Mouse (Mus musculus) urinary bladder, adult 2 months (tissue): ENCODE results near the gene Gm28557. TPM values are rescaled to one million over a fixed set of nuclear protein-coding genes. Genes with fewer than 3 reads are reported as not detected.
"Not testable (repeated sequence)": the region's sequence is repeated elsewhere in the genome, so short reads cannot be mapped to it uniquely, and the experiment has no call there.

Experiments
- DNase-seq: peaks from one replicate; pipeline ENCODE4 v3.0.0; 2022; ENCODE audit warnings: low spot score
- polyA plus RNA-seq: library from polyadenylated mRNA; depleted of rRNA; stranded (reverse); fragments of >200 nt; gene quantifications from 2 replicates; pipeline ENCODE4 v1.2.3, GENCODE M21; 2012; rRNA removed

Gm28557 gene
- polyA plus RNA-seq, result 4.8 and 6.3 TPM in 2 replicates

DNA sequence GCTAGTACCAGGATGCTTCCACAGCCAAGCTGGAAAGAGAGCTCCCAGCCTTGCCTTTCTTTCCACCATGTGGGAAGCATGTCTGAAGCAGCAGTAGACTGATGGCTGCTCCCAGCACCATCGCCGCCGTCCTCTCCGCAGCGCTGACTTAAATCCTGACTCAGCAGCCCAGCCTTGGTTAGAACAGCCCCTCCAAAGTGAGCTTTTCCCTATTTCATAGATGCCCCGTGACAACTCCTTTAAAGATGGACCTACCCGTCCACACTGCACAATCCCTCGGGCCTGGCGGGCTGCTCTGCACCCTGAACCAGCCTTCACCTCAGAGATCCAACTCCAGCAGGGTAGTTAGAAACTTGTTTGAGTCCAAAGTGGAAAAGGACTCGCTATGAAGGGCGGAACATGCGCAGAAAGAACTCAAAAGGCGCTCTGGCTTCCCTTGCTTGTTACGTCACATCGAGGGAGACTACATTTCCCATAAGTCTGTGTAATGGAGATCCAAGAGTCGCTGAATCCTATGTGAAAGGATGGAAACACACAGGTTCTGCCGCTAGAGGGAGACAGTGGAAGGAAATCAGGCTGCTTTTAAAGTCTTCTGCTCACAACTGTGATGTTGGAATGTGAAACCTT, at the start of gene Gm28557:
TSS of gene Gm28557 (minus strand) at position 411 of the 627 bp plus-strand sequence.
- peak; percentile 56 for DNase-seq

DNA sequence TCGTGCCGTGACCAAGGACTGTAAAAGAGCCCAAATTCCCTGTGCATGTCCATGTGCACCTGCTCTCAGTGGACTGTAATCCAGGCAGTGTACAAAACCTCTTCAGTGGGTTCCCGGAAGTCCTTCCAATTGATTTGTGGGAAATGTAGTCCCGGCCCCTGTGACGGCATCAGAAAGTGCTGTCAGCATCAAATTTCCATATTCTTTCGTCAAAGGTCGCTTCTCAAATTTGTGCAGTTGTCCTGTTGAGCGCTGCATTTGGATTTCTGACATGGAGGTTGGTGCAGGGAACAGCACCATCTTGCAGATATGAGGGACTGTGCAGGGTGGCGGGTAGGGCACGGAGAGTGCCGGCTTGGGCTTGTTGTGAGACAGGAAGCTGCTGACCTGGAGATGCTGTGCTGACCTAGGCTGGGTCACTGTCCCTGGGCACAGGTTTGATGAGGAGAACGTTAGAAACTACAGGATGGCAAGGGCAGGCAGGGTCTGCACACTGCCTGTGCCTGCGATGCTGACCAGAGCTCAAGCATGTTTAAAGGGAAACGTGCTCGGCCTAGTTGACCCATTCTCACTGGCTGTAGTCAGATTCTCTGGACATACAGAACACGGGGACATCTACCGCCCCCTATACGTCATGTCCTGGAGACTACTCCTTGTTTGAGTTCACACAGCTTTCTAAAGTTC, 19.8 kb upstream of the Gm28557 start:
- DNase-seq, result peak; percentile 46

DNA sequence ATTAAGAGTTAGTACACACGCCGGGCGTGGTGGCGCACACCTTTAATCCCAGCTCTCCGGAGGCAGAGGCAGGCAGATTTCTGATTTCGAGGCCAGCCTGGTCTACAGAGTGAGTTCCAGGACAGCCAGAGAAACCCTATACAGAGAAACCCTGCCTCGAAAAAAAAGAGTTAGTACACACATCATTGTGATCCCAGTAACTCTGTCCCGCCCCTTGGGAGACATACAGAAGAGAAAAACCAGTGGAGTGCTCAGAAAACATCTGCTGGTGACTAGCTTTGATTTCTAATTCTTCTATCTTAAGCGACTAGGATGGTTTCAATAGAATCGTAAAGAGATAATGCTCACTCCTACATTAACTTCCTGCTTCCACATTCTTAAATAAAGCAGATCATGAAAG, 19.1 kb upstream of the Gm28557 start:
- DNase-seq, result not testable (repeated sequence)

DNA sequence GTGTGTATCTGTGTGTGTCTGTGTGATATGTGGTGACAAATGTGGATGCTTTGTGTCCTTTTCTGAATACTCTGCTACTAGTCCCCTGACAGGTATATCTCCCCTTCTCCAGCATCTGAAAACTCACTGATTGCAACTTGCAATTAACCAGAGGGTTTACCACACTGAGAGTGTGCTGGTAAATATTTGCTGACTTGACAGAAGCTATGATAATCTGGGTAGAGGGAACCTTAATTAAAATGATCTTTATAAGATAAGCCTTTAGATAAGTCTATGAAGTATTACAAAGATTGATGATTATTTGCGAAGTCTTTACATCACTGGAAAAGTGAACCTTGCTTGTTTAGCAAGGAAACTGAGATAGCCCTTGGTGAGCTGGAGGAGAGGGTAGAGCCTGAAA, 16.1 kb upstream of the Gm28557 start:
- no peak for DNase-seq

DNA sequence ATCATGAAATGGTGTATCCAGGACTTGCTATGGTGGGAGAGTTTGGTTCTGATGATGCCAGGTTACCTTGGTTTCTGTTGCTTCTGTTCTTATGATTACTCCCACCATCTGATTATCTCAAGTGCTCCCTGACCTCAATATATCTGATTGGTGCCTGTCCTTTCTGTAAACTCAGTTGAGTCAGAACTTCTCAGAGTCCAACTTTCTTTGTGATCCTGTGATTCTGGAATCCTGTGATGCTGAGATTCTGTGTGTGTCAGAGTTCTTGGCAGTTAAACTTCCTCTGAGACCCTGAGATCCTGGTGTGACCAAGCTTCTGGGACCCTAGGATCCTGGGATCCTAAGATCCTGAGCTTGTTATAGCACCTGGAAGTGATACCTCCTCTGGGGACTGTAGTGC, 13.0 kb upstream of the Gm28557 start, which contains the start of gene Zfp759:
TSS of gene Zfp759 (plus strand) at position 301 of the 400 bp plus-strand sequence.
- not testable (repeated sequence) for DNase-seq

DNA sequence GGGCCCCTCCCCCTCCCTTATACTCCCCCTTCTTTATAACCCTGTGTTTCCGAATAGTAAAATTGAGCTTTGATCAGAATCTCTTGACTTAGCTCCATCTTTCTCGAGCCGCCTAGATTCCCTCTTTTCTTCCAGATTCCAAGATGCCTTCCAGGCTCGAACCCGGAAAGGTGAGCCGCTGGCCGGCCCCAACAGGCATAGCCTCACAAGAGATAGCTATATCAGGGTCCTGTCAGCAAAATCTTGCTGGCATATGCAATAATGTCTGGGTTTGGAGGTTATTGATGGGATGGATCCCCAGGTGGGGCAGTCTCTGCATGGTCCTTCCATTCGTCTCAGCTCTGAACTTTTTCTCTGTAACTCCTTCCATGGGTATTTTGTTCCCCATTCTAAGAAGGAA, 7.8 kb upstream of the Gm28557 start, which contains the start of gene Rslcan18:
TSS of gene Rslcan18 (minus strand) at position 101 of the 400 bp plus-strand sequence.
- DNase-seq, result not testable (repeated sequence)

DNA sequence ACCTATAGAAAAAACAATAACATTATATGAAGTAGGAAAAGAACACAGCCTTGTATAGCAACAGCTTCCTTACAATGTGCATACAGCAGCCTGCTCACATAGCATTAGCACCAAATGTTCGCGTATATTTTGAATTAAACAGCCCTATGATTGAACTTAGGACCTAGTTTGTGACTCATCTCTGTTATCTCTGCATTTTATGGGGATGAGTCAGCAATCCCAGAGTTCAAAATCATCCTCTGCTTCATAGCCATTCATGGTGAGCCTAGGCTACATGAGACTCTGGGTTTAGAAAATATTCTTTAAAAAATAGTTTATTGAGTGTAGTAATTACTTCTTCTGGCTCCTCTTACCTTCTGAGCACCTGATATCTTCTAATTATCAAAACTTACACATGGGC, 4.9 kb upstream of the Gm28557 start:
- no peak for DNase-seq

DNA sequence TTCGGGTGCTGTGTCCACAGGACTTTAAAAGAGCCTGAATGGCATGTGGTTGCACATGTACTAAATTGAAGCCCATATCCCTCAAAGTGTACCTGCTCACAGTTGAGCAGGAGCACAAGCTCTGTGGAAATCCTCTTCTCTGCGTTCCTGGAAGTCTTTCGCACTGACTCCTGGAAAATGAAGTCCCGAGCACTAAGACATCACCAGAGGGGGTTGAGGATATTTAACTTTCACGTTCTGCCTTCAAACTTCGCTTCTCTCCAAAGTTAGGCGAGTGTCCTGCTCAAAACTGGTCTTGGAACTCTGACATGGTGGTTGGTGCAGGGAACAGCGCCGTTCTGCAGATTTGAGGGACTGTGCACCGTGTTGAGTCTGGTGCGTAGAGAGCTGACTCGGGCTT, 3.7 kb upstream of the Gm28557 start:
- no peak for DNase-seq

DNA sequence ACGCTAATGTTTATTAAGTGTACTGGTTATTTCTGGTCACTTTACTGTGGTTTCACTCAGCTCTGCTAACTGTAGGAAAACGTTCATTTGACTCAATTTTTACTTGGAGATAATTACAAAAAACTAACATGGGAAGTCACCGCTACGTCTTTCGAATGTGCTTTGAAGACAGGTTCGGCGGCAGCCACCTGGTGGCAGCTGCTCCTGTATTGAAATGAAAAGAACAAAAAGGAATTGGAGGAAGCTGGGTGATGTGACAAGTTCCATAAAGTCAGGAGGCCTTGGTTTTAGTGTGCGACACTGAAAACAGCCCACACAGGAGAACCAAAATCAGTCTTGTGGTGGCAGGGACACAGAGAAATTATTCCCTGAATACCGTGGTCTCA, 410 bp upstream of the Gm28557 start:
- no peak for DNase-seq

DNA sequence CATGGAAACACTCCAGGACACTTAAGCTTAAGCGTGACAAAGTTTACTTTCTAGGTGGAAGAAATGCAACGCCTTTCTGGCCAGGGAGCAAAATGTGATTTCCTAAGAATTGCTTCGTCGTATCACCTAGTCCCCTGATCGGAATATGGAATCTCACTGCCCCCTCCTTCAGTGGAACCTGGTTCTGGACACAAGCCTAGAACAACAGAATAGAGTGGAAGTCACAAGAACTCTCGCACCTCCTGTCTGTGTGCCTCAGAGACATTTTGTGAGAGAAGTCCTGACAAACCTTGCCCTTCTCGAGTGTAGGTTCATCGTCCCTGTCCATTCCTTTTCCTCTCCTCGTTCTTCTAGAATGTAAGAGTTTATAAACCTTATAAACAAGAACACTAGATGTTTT, 723 bp downstream of the Gm28557 start:
- DNase-seq, result no peak

DNA sequence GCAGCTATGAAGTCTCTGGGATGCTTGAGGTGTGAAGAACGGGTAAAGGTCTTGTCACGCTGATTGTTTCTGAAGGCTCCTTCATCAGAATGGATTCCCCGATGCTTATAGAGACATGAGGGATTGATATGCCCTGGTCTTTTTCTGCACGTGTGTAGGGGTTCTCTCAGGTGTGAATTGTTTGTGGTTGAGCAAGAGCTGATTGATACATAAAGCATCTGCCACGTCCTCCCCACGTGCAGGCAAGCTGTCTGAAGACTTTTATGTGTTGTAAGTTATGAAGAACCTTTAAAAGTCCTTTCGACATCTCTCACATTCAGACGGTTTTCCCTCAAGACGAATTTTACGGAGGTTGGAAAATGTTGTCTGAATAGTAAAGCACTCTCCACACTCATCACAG, 10.5 kb downstream of the Gm28557 start, which contains the start of gene Zfp708:
TSS of gene Zfp708 (minus strand) at position 101 of the 400 bp plus-strand sequence.
- no peak for DNase-seq

DNA sequence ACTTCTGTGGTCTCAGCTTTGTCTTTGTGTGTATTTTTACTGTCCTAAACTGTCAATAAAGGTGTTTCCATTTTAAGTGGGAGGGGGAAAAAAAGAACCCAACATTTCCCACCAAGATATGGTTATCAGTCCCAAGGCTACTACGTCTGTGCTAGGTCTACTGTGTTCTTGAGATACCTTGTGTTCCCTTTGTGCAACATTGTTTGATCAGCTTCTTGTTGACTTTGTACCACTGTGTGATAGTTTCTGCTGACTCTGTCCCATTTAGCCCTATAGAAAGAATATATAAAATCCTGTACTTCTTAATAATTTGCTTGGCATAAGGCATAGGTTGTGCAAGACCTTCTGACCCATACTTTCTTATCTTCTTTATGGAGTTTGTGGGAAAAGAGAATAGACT, 18.2 kb downstream of the Gm28557 start:
- DNase-seq, result no peak

DNA sequence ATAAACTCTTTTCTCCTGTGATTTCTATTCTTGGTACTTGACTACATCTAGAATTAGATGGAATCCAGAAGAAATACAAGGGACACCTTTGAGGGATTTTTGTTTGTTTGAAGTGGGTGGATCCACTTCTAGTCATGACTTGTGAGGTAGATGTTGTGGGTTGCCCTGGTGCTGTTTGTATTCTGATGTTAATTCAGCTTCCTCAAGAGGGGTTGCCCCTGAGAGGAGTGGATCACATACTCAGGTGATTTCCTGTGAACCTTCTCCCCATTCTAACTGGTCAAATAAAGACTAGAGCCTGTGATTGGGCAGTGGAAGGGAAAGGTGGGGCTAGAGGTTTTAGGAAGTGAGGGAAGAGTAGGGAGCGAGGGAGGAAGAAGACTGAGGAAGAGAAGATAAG, 26.5 kb downstream of the Gm28557 start:
- no peak for DNase-seq

DNA sequence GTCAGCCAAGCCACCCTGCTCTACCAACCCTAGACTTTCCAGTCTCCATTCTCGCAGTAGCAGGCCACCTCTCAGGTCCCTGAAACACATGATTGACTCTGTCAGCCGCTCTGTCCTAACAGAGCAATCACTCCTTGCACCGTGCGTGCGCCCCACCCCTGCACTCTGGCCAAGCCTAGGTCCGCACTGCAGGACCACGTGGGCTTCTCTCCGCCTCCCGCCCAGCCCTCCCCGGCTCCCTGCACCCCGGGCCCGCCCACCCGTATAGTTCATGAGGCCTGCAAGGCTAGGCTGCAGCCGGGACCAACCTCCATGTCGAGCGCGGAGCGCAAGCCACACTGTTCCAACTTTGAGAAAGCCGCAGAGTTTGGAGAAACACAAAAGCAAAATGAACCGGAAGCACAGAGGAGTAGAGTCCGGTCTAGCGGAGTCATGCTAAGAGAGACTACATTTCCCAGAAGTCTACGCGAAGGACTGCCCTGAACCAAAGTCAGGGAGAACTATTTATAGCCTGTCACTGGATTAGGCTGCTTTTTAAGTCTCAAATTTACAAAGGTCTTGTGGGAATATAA, 27.2 kb downstream of the Gm28557 start:
- DNase-seq, result peak; percentile 58

DNA sequence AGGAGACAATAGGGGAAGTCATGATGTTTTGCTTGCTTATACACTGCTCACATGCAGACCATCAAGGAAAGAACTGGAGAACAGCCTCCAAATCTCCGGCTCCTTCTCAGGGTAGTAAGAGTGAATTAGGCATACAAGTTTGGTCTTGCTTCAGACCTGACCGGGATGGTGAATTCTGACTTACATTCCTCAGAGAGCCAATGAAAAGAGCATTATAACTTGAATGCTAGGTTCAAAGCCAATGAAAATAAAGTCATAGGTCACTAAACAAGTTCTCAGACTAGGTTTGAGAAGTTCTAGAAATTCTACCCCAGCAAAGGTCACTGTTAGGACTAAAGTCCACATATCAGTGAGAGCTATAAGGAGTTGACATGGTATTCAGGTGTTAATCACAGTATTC, 31.2 kb downstream of the Gm28557 start:
- no peak for DNase-seq

DNA sequence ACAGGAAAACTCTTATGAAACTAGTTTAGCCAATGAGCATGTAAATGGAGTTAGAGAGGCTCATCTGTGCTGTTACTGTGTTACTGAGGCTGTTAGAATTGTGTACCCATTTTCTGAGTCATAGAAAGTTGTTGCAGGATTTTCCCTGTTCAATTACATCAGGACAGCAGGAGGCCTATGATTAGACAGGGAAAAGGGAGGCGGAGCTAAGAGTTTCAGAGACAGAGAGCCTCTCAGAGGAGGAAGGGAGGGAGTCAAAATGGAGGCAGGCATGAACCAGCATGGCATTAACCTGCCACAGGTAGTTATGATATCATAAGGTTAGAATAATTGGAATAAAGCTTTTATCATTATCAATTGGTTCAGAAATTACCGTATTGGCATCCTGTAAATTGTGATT, 35.6 kb downstream of the Gm28557 start:
- DNase-seq, result no peak

DNA sequence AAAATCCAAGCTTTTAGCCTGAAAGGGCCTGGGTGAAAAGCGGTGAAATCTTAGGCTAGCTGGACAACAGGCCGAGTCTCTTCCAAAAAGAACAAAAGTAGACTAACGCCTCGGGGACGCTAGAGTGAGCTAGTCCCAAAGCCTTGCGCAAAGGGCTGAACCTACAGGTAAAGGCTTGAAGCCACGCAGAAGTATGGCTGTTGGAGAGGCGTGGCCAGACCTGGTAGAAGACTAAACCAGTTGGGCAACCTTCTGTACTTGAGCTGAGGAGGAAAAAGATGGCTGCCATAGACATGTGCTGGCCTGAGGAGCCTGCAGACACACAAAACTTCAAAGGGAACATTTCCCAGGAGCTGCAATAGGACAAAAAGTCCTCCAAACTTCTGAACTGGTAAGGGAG, 43.0 kb downstream of the Gm28557 start:
- no peak for DNase-seq

DNA sequence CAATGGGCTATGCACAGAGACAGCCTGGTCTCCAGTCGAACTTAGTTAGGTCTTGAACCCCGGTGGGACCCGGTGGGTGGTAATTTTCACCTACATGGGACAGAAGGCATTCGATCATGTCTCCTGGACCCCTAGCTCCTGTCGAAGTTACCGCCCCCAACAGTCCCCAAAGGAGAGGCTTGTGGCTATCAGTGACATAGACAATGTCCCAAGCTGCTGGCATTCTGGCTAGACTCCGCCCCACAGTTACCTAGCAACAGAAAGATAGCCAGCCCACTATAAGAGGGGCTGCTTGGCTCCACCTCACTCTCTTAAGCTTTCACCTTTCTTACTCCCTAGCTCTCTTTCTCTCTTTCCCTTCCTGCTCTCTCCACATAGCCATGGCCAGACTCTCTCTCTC, 46.0 kb downstream of the Gm28557 start:
- no peak for DNase-seq

DNA sequence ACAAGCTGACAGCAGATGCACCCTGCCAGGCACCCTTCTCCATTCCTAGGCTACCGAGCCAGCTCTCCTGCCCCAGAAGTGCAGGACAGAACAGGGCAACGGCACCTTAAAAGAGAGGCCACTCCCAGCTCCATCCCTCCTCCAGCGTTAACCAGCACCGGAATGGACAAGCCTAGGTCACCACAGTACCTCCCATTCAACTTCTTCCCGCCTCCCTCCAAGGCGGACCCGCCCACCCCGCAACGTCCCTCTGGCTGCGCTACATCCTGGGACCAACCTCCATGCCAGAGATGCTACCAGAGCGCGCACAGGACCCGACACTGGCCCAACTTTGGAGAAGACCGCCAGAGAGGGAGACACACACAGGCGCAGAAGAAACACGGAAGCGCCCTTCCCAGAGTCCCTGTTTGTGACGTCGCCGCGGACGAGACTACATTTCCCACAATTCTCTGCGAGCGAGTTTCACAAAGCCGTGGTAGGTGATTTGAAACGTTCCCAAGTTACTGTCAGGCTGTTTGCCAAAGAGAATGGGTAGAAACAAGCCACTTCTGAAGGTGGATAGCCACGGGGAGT, 47.5 kb downstream of the Gm28557 start, which contains the start of gene Zfp712:
TSS of gene Zfp712 (minus strand) at position 385 of the 573 bp plus-strand sequence.
- DNase-seq, result peak; percentile 79

DNA sequence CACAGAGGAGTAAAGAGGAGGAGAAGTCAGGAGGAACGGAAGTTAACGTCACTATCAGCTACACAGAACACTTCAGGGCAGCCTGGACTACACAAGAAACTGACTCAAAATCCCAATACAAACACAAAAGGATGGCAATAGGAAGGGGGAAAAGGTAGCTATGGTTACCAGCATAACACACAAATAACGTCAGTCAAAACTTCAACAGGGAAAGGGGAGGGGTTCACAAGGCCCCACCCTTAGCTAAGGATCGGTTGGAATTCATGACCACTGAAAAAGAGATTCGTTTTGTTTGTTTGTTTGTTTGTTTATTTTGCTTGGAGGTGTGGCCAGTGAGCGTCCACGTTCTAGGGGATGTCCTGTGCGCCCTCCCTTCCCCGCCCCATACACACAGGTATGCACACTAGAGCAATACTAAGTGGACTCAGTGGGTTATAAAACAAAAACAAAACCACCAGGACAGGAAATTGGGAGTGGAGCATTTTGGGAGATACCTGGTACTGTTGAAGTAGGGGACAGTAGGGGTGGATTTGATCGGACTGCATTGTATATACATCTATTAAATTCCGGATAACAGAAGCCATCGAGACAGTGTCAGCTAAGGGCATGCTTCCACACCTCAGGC, 48.1 kb downstream of the Gm28557 start:
- no peak for DNase-seq
